Mouse (Mus musculus) cerebellum, adult 2 months (tissue): ENCODE results near the gene Six2. TPM values are rescaled to one million over a fixed set of nuclear protein-coding genes. Genes with fewer than 3 reads are reported as not detected.

Source experiments
- DNase-seq, 2 experiments: peaks; one replicate each; pipeline ENCODE4 v3.0.0; 2021
- H3K27ac ChIP-seq: fragments of 200-500 bp; 2 replicates; pipeline ENCODE4 v1.5.1; 2012; ENCODE audit warnings: low read length, control low read depth, inconsistent platforms; ENCODE audit not compliant: insufficient read depth
- H3K27me3 ChIP-seq: fragments of 200-500 bp; 2 replicates; pipeline ENCODE4 v1.6.1; 2012; ENCODE audit warnings: inconsistent platforms, mild to moderate bottlenecking, low read length, moderate library complexity; ENCODE audit not compliant: control insufficient read depth, insufficient read depth
- H3K4me1 ChIP-seq: fragments of 200-500 bp; 2 replicates; pipeline ENCODE4 v1.6.1; 2011; ENCODE audit warnings: low read length; ENCODE audit not compliant: control insufficient read depth, insufficient read depth
- H3K4me3 ChIP-seq: fragments of 200-500 bp; replicated peaks from 2 replicates; pipeline ENCODE3; 2011; ENCODE audit warnings: mild to moderate bottlenecking, low read depth, low read length, control low read depth; ENCODE audit not compliant: insufficient read depth
- CTCF ChIP-seq: fragments of 200-500 bp; IDR thresholded peaks from 2 replicates; pipeline ENCODE4 v1.5.1; 2011; ENCODE audit warnings: low read depth, mild to moderate bottlenecking, control low read depth, low read length, moderate library complexity, borderline replicate concordance; ENCODE audit not compliant: insufficient read depth
- POLR2A ChIP-seq: fragments of 200-500 bp; IDR thresholded peaks from 2 replicates; pipeline ENCODE4 v1.6.1; 2011; ENCODE audit warnings: low read length, control low read depth, borderline replicate concordance; ENCODE audit not compliant: insufficient read depth
- WGBS: fragments of 180-500 bp; shearing (Covaris S2); methylation state at CpG from one replicate; pipeline ENCODE4 v1.1.7; 2018; 5-methylcytosine and 5-hydroxymethylcytosine counted together
- polyA plus RNA-seq: library from polyadenylated mRNA; depleted of rRNA; stranded (reverse); fragments of >200 nt; gene quantifications from 2 replicates; pipeline ENCODE4 v1.2.3, GENCODE M21; 2012

The Six2 gene
- polyA plus RNA-seq, 1 experiment: 0.07 TPM

GRCm38 (mm10) chr17:85717266-85717665 is 29.2 kb upstream of the Six2 start:
- Histone ChIP-seq H3K4me1 (no peaks in the 10 kb centered on the region), H3K4me3 (no peak overlapping the region), H3K27ac (no peak overlapping the region), H3K27me3 (no peaks in the 10 kb centered on the region)
- no peak for DNase-seq
- TF ChIP-seq POLR2A (no peak), CTCF (no peak)
- 25% methylated on average over 7 of the region's 7 CpGs for WGBS

GRCm38 (mm10) chr17:85715784-85716183 is 27.7 kb upstream of the Six2 start:
- no peak for DNase-seq
- no peaks in the 10 kb centered on the region for H3K27me3 ChIP-seq
- H3K4me3 ChIP-seq: no peak overlapping the region
- H3K27ac ChIP-seq: no peak overlapping the region
- no peak for TF ChIP-seq CTCF
- no peak for TF ChIP-seq POLR2A
- WGBS: 65% methylated on average over 11 of the region's 11 CpGs
- no peaks in the 10 kb centered on the region for H3K4me1 ChIP-seq

GRCm38 (mm10) chr17:85714370-85714769 is 26.3 kb upstream of the Six2 start:
- H3K27me3 ChIP-seq: no peaks in the 10 kb centered on the region
- WGBS: 47% methylated on average over 5 of the region's 5 CpGs
- no peak for DNase-seq
- no peak overlapping the region for H3K27ac ChIP-seq
- no peaks in the 10 kb centered on the region for H3K4me1 ChIP-seq
- no peak for TF ChIP-seq CTCF
- TF ChIP-seq POLR2A: no peak
- no peak overlapping the region for H3K4me3 ChIP-seq

- 88% methylated on average over 10 of the region's 10 CpGs for WGBS
- H3K27me3 ChIP-seq: no peaks in the 10 kb centered on the region
- TF ChIP-seq POLR2A (no peak), CTCF (no peak)
- no peak for DNase-seq
- H3K27ac ChIP-seq: no peak overlapping the region
- H3K4me3 ChIP-seq: no peak overlapping the region
- H3K4me1 ChIP-seq: no peaks in the 10 kb centered on the region
These were observed 24.8 kb upstream of the Six2 start for GRCm38 (mm10) chr17:85712874-85713273.

- Histone ChIP-seq H3K4me1 (no peaks in the 10 kb centered on the region), H3K4me3 (no peak overlapping the region), H3K27ac (no peak overlapping the region), H3K27me3 (no peaks in the 10 kb centered on the region)
- no peak for DNase-seq
- WGBS: 18% methylated on average over 12 of the region's 12 CpGs
- TF ChIP-seq POLR2A (no peak), CTCF (no peak)
These were observed 16.5 kb upstream of the Six2 start for GRCm38 (mm10) chr17:85704369-85705260.

GRCm38 (mm10) chr17:85700028-85700427 is 12.0 kb upstream of the Six2 start:
- Histone ChIP-seq H3K27me3 (no peaks in the 10 kb centered on the region; the same call in 1 of the 2 replicates), H3K4me3 (no peak overlapping the region), H3K27ac (no peak overlapping the region), H3K4me1 (no peaks in the 10 kb centered on the region)
- TF ChIP-seq POLR2A (no peak), CTCF (no peak)
- WGBS: 41% methylated on average over 4 of the region's 4 CpGs
- no peak for DNase-seq

GRCm38 (mm10) chr17:85698643-85699042 is 10.6 kb upstream of the Six2 start:
- H3K27me3 ChIP-seq: no peaks in the 10 kb centered on the region; the same call in 1 of the 2 replicates
- WGBS: 93% methylated on average over 6 of the region's 6 CpGs

DNA sequence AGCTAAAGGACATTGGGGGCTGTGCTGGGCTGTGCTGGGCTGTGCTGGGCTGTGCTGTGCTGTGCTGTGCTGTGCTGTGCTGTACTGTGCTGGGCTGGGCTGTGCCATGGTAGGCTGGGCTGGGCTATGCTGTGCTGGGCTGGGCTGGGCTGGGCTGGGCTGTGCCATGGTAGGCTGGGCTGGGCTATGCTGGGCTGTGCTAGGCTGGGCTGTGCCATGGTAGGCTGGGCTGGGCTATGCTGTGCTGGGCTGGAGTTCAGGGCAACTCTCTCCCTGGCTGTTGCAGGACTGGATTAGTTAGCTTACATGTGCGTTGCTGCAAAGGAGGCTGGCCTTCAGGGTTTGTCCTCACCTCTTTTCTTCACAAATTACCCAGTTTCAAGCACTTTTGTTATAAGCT is 9.9 kb upstream of the Six2 start:
- Histone ChIP-seq H3K27ac (no peak overlapping the region), H3K27me3 (peaks cover 3% of the 10 kb centered on the region; the same call in 1 of the 2 replicates), H3K4me3 (no peak overlapping the region), H3K4me1 (no peaks in the 10 kb centered on the region)
- 78% methylated on average over 1 of the region's 1 CpGs for WGBS
- TF ChIP-seq POLR2A (no peak), CTCF (no peak)
- DNase-seq: no peak

More at GRCm38 (mm10) chr17:85698643-85699042, 10.6 kb upstream of the Six2 start:
- no peak overlapping the region for H3K27ac ChIP-seq
- no peak overlapping the region for H3K4me3 ChIP-seq
- TF ChIP-seq POLR2A (no peak), CTCF (no peak)
- DNase-seq: no peak
- no peaks in the 10 kb centered on the region for H3K4me1 ChIP-seq

DNA sequence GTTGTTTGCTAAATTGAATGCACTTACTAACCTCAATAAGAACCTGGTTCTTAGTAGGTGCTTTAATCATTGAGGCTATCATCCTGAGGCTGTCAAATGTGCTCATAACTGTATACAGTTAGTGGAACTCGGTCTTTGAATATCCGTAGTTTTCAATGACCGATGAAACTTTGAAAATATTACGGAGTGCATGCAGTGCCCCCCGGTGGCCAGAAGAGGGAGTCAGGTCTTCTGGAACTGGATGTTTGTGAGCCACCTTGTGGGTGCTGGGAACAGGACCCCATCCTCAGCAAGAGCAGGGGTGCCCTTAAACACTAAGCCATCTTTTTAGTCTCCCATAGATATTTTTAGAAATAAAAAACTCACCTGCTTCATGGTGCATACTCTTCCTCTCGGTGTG is 6.4 kb upstream of the Six2 start:
- H3K27ac ChIP-seq: no peak overlapping the region
- peaks cover 13% of the 10 kb centered on the region; the same call in 1 of the 2 replicates for H3K27me3 ChIP-seq
- no peaks in the 10 kb centered on the region for H3K4me1 ChIP-seq
- DNase-seq: no peak
- 74% methylated on average over 6 of the region's 6 CpGs for WGBS
- no peak overlapping the region for H3K4me3 ChIP-seq
- no peak for TF ChIP-seq CTCF
- no peak for TF ChIP-seq POLR2A
